ENCODE assay signal across 7 mouse cellular contexts in genomic region chr2:30415936-30416648, GRCm38 (mm10). TPM values are rescaled to one million over a fixed set of nuclear protein-coding genes. Genes with fewer than 3 reads are reported as not detected.
DNase-seq lines count a peak whose midpoint lies in the region; ATAC-seq and TF ChIP-seq lines count a peak whose summit lies in the region.

Gene Ptpa (plus strand): TSS chr2:30416039.

- peak within 1 kb of the TSS; percentile 86 for H3K4me3 ChIP-seq in intestine, postnatal 0 days (ENCODE audit: low read depth, low read length)
- peak within 1 kb of the TSS; percentile 87 for H3K4me3 ChIP-seq in midbrain, embryonic 12.5 days
- peak within 1 kb of the TSS; percentile 66 for H3K4me3 ChIP-seq in small intestine, adult 2 months (ENCODE audit: low read depth, low read length)

- TF ChIP-seq CTCF in intestine, postnatal 0 days (IDR thresholded peaks at IDR 0.05; ENCODE audit: low read depth) = no peak
- TF ChIP-seq CTCF in small intestine, adult 2 months (IDR thresholded peaks at IDR 0.05; ENCODE audit: extremely low read depth, insufficient read length, insufficient replicate concordance, low read depth, low read length) = no peak

- intact Hi-C loops in left cerebral cortex, postnatal 4 days (cut with DNase I) = no loop called here

- H3K36me3 ChIP-seq in intestine, postnatal 0 days (ENCODE audit: control insufficient read depth, insufficient read depth) = peaks cover 13% of the 10 kb centered on the region
- H3K36me3 ChIP-seq in midbrain, embryonic 12.5 days = peaks cover 11% of the 10 kb centered on the region; the same call in 1 of the 2 replicates
- 0 out of 2 replicates have a peak, but pooled peaks cover 4% of the 10 kb centered on the region for H3K36me3 ChIP-seq in small intestine, adult 2 months (ENCODE audit: control insufficient read depth, insufficient read depth, low read length)

- under 1% methylated on average over 63 of the region's 67 CpGs for WGBS in intestine, postnatal 0 days
- under 1% methylated on average over 65 of the region's 67 CpGs for WGBS in midbrain, embryonic 12.5 days
- 1% methylated on average over 67 of the region's 67 CpGs for WGBS in small intestine, adult 2 months

- peak within 1 kb of the TSS; percentile 92 for H3K27ac ChIP-seq in intestine, postnatal 0 days (ENCODE audit: low read depth, low read length)
- peak within 1 kb of the TSS; percentile 98 for H3K27ac ChIP-seq in midbrain, embryonic 12.5 days (replicated peaks)
- H3K27ac ChIP-seq in small intestine, adult 2 months (ENCODE audit: insufficient read depth, low read depth, low read length) = peak within 1 kb of the TSS; percentile 96

- H3K9me3 ChIP-seq in intestine, postnatal 0 days (ENCODE audit: control insufficient read depth) = no peaks in the 10 kb centered on the region
- no peaks in the 10 kb centered on the region for H3K9me3 ChIP-seq in midbrain, embryonic 12.5 days

- peak; percentile 93 for DNase-seq in adrenal gland, adult 2 months
- peak; percentile 87 for DNase-seq in embryo, embryonic 11.5 days (ENCODE audit: low read depth, low spot score)
- DNase-seq in gonadal fat pad, adult 2 months (ENCODE audit: low read depth) = no peak
- DNase-seq in left cerebral cortex, postnatal 4 days = peak; percentile 96

- ATAC-seq in intestine, postnatal 0 days = peak; percentile 82
- ATAC-seq in midbrain, embryonic 12.5 days (ENCODE audit: low FRiP score, low read depth) = peak; percentile 91

- peak within 1 kb of the TSS; percentile 91 for H3K9ac ChIP-seq in intestine, postnatal 0 days (ENCODE audit: low read depth, low read length)
- peak within 1 kb of the TSS; percentile 93 for H3K9ac ChIP-seq in midbrain, embryonic 12.5 days (replicated peaks)

- H3K27me3 ChIP-seq in intestine, postnatal 0 days (replicated peaks; ENCODE audit: control insufficient read depth, insufficient read depth, low read length) = no peaks in the 10 kb centered on the region
- H3K27me3 ChIP-seq in midbrain, embryonic 12.5 days = peaks cover 13% of the 10 kb centered on the region
- H3K27me3 ChIP-seq in small intestine, adult 2 months (ENCODE audit: control insufficient read depth, insufficient read depth, low read length) = no peaks in the 10 kb centered on the region

- 0 out of 2 replicates have a peak, but pooled peaks cover 4% of the 10 kb centered on the region for H3K4me1 ChIP-seq in intestine, postnatal 0 days (replicated peaks; ENCODE audit: control insufficient read depth, insufficient read depth, low read length)
- H3K4me1 ChIP-seq in midbrain, embryonic 12.5 days = peaks cover 36% of the 10 kb centered on the region
- H3K4me1 ChIP-seq in small intestine, adult 2 months (ENCODE audit: control insufficient read depth, insufficient read depth, insufficient read length, low read length) = peaks cover 7% of the 10 kb centered on the region; the same call in 1 of the 2 replicates

- TF ChIP-seq POLR2A in small intestine, adult 2 months (IDR thresholded peaks at IDR 0.05; ENCODE audit: low read depth, low read length) = peak; percentile 98

- H3K4me2 ChIP-seq in intestine, postnatal 0 days (replicated peaks; ENCODE audit: low read depth) = peak within 1 kb of the TSS; percentile 86
- H3K4me2 ChIP-seq in midbrain, embryonic 12.5 days (replicated peaks) = peak within 1 kb of the TSS; percentile 78

RNA-seq across cellular contexts. Expression of gene Ptpa, which starts in this region (rescaled TPM):
- 100 to 1,000 TPM; 124 to 147 TPM for total RNA-seq in adrenal gland, adult 2 months (2021)
- polyA plus RNA-seq in adrenal gland, adult 2 months (2012; rRNA removed) = 235 and 242 TPM in 2 replicates
- polyA plus RNA-seq in gonadal fat pad, adult 2 months (2012; rRNA removed) = 176 and 210 TPM in 2 replicates
- 70.9 and 71.4 TPM in 2 replicates for polyA plus RNA-seq in intestine, postnatal 0 days (2015; fragmentation: Nextera tagmentation; extraction: Ambion mirVana)
- total RNA-seq in left cerebral cortex, postnatal 4 days (2021) = 100 to 1,000 TPM; 145 to 153 TPM
- 128 and 129 TPM in 2 replicates for polyA plus RNA-seq in midbrain, embryonic 12.5 days (2016; fragmentation: Nextera tagmentation; extraction: Ambion mirVana)
- polyA plus RNA-seq in small intestine, adult 2 months (2012; rRNA removed) = 55.4 and 102 TPM in 2 replicates
